8 mouse cellular contexts compared by ENCODE assay signal in the genomic region with DNA sequence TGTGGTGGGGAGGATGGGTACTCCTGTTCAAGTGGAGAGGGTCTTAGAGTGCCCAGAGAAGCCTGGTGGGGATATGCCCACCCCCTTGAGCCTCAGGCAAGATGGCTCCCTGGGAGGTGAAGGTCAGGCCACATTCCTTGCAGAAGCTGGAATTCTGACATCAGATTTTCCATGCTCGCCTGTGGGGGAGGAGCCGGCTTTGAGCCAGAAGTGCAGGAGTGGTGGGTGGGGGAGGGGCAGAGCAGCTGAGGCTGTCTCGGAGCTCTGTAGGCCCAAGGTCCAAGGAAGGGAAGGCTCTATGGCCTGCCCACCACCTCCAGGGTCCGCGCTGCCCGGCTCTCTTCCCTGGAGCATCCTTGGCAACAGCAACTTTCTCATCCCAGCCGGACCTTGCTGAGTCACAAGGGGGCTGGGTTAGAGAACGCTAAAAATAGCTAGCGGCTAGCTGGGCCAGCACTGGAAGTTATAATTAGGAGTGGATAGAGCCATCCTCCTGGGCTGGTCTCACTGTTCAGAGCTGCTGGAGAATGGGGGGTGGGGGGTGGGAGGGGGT. TPM values are rescaled to one million over a fixed set of nuclear protein-coding genes. Genes with fewer than 3 reads are reported as not detected.
DNase-seq lines count a peak whose midpoint lies in the region; ATAC-seq and TF ChIP-seq lines count a peak whose summit lies in the region.

No protein-coding gene starts in this region.

- DNase-seq in heart, adult 9 months (ENCODE audit: low spot score in 2 of 2) = peak; percentile 92
- DNase-seq in kidney, adult 8-10 months = peak; percentile 88 to 92
- DNase-seq in limb, embryonic 14.5 days (ENCODE audit: low spot score) = peak; percentile 84
- peak; percentile 64 for DNase-seq in midbrain, postnatal 0 days (ENCODE audit: low spot score)
- DNase-seq in testis, postnatal 10 days (ENCODE audit: low spot score) = peak; percentile 95

- peak overlapping the region; percentile 21; the same call in 1 of the 2 replicates for H3K4me2 ChIP-seq in embryonic facial prominence, embryonic 15.5 days (replicated peaks)
- peak overlapping the region; percentile 34 for H3K4me2 ChIP-seq in limb, embryonic 14.5 days (replicated peaks; ENCODE audit: low read depth, low read length, severe bottlenecking)
- H3K4me2 ChIP-seq in midbrain, postnatal 0 days (ENCODE audit: low read depth, low read length, poor library complexity, severe bottlenecking) = no peak overlapping the region

- no peak overlapping the region for H3K9ac ChIP-seq in embryonic facial prominence, embryonic 15.5 days
- no peak overlapping the region for H3K9ac ChIP-seq in limb, embryonic 14.5 days (ENCODE audit: low read depth, low read length, severe bottlenecking)
- no peak overlapping the region for H3K9ac ChIP-seq in midbrain, postnatal 0 days (replicated peaks; ENCODE audit: low read length, poor library complexity, severe bottlenecking)

- H3K4me1 ChIP-seq in megakaryocyte, embryonic 14.5 days = peaks cover 100% of the 10 kb centered on the region
- peaks cover 38% of the 10 kb centered on the region for H3K4me1 ChIP-seq in embryonic facial prominence, embryonic 15.5 days
- H3K4me1 ChIP-seq in limb, embryonic 14.5 days (ENCODE audit: control insufficient read depth, insufficient read depth, low read length) = peaks cover 56% of the 10 kb centered on the region
- H3K4me1 ChIP-seq in midbrain, postnatal 0 days (ENCODE audit: insufficient read depth, low read length) = peaks cover 16% of the 10 kb centered on the region; the same call in 1 of the 2 replicates

- H3K9me3 ChIP-seq in megakaryocyte, embryonic 14.5 days = no peaks in the 10 kb centered on the region
- no peaks in the 10 kb centered on the region for H3K9me3 ChIP-seq in embryonic facial prominence, embryonic 15.5 days (replicated peaks)
- no peaks in the 10 kb centered on the region for H3K9me3 ChIP-seq in limb, embryonic 14.5 days (ENCODE audit: control insufficient read depth, low read length)
- H3K9me3 ChIP-seq in midbrain, postnatal 0 days (ENCODE audit: low read length) = no peaks in the 10 kb centered on the region

- H3K27me3 ChIP-seq in megakaryocyte, embryonic 14.5 days (replicated peaks) = no peaks in the 10 kb centered on the region
- no peaks in the 10 kb centered on the region for H3K27me3 ChIP-seq in embryonic facial prominence, embryonic 15.5 days
- H3K27me3 ChIP-seq in limb, embryonic 14.5 days (ENCODE audit: control insufficient read depth, insufficient read depth, low read length) = no peaks in the 10 kb centered on the region
- H3K27me3 ChIP-seq in midbrain, postnatal 0 days (ENCODE audit: insufficient read depth, low read length) = no peaks in the 10 kb centered on the region

- TF ChIP-seq CTCF in midbrain, postnatal 0 days (IDR thresholded peaks at IDR 0.05) = no peak

- peak overlapping the region; percentile 84 for H3K4me3 ChIP-seq in megakaryocyte, embryonic 14.5 days (replicated peaks)
- H3K4me3 ChIP-seq in embryonic facial prominence, embryonic 15.5 days (replicated peaks) = no peak overlapping the region
- H3K4me3 ChIP-seq in limb, embryonic 14.5 days (replicated peaks; ENCODE audit: low read length) = no peak overlapping the region
- no peak overlapping the region for H3K4me3 ChIP-seq in midbrain, postnatal 0 days (ENCODE audit: low read depth, low read length)

- H3K36me3 ChIP-seq in megakaryocyte, embryonic 14.5 days (replicated peaks; ENCODE audit: low read length) = no peaks in the 10 kb centered on the region
- H3K36me3 ChIP-seq in embryonic facial prominence, embryonic 15.5 days = no peaks in the 10 kb centered on the region
- no peaks in the 10 kb centered on the region for H3K36me3 ChIP-seq in limb, embryonic 14.5 days (ENCODE audit: control insufficient read depth, insufficient read depth, low read length)
- no peaks in the 10 kb centered on the region for H3K36me3 ChIP-seq in midbrain, postnatal 0 days (ENCODE audit: insufficient read depth, low read length)

- TF ChIP-seq POLR2A in limb, embryonic 14.5 days (IDR thresholded peaks at IDR 0.05; ENCODE audit: borderline replicate concordance, extremely low read depth, insufficient read depth, insufficient read length) = no peak

- WGBS in embryonic facial prominence, embryonic 15.5 days = 2% methylated on average over 9 of the region's 9 CpGs
- 7% methylated on average over 9 of the region's 9 CpGs for WGBS in limb, embryonic 14.5 days
- WGBS in midbrain, postnatal 0 days = 4% methylated on average over 9 of the region's 9 CpGs

- H3K27ac ChIP-seq in embryonic facial prominence, embryonic 15.5 days (replicated peaks) = peak overlapping the region; percentile 80
- H3K27ac ChIP-seq in limb, embryonic 14.5 days (replicated peaks; ENCODE audit: low read depth, low read length) = peak overlapping the region; percentile 83
- no peak overlapping the region for H3K27ac ChIP-seq in midbrain, postnatal 0 days (ENCODE audit: low read depth, low read length)

- ATAC-seq in megakaryocyte, adult 5-6 weeks (ENCODE audit: poor library complexity, severe bottlenecking) = no peak
- ATAC-seq in embryonic facial prominence, embryonic 15.5 days (ENCODE audit: insufficient number of reproducible peaks, low FRiP score, low TSS enrichment, low read depth) = peak; percentile 71
- ATAC-seq in limb, embryonic 14.5 days (ENCODE audit: low FRiP score, low read depth) = peak; percentile 70
- peak; percentile 48; the same call in 1 of the 2 replicates for ATAC-seq in midbrain, postnatal 0 days (ENCODE audit: low FRiP score)

RNA-seq across cellular contexts. Expression of gene Inpp5a, which starts 24.8 kb away (rescaled TPM):
- 95.0 and 304 TPM in 2 replicates for polyA plus RNA-seq in megakaryocyte, embryonic 14.5 days (2012; ENCODE audit: insufficient read depth, low replicate concordance)
- 11.4 and 11.9 TPM in 2 replicates for total RNA-seq in megakaryocyte, adult 5-6 weeks (2015)
- 7.6 and 10.5 TPM in 2 replicates for total RNA-seq in megakaryocyte, adult 5-6 weeks (2017)
- 30.5 and 31.5 TPM in 2 replicates for polyA plus RNA-seq in embryonic facial prominence, embryonic 15.5 days (2015; fragmentation: Nextera tagmentation; extraction: Ambion mirVana)
- polyA plus RNA-seq in limb, embryonic 14.5 days (2012; rRNA removed) = 29.0 and 29.9 TPM in 2 replicates
- polyA plus RNA-seq in limb, embryonic 14.5 days (2014; fragmentation: Nextera tagmentation; extraction: Ambion mirVana) = 39.5 and 39.7 TPM in 2 replicates
- 15.1 and 20.9 TPM in 2 replicates for total RNA-seq in midbrain, postnatal 0 days (2014; rRNA removed)
- polyA plus RNA-seq in midbrain, postnatal 0 days (2015; fragmentation: Nextera tagmentation; extraction: Ambion mirVana) = 20.4 and 21.2 TPM in 2 replicates
